Mouse (Mus musculus) embryonic facial prominence, embryonic 15.5 days (tissue): ENCODE results near the gene Olfr764-ps1. TPM values are rescaled to one million over a fixed set of nuclear protein-coding genes. Genes with fewer than 3 reads are reported as not detected.
"Not testable (repeated sequence)": the region's sequence is repeated elsewhere in the genome, so short reads cannot be mapped to it uniquely, and the experiment has no call there.

ENCODE experiments used
- ATAC-seq: fragments of 200-750 bp; cut with Nextera tagmentation; 2 replicates; pipeline ENCODE4 v1.8.0; 2017; ENCODE audit warnings: low read depth, moderate TSS enrichment; ENCODE audit not compliant: insufficient number of reproducible peaks, low FRiP score, low TSS enrichment
- H3K27ac ChIP-seq: fragments of 300-500 bp; sonication (generic); replicated peaks from 2 replicates; pipeline ENCODE4 v1.5.1; 2015; ENCODE audit warnings: mild to moderate bottlenecking, inconsistent platforms
- H3K27me3 ChIP-seq: fragments of 300-500 bp; sonication (generic); 2 replicates; pipeline ENCODE4 v1.6.1; 2015; ENCODE audit warnings: inconsistent platforms
- H3K36me3 ChIP-seq: fragments of 300-500 bp; sonication (generic); 2 replicates; pipeline ENCODE4 v1.6.1; 2015; ENCODE audit warnings: mild to moderate bottlenecking, inconsistent platforms
- H3K4me1 ChIP-seq: fragments of 300-500 bp; sonication (generic); 2 replicates; pipeline ENCODE4 v1.6.1; 2015; ENCODE audit warnings: inconsistent platforms
- H3K4me2 ChIP-seq: fragments of 300-500 bp; sonication (generic); replicated peaks from 2 replicates; pipeline ENCODE4 v1.6.1; 2015; ENCODE audit warnings: mild to moderate bottlenecking, inconsistent platforms
- H3K4me3 ChIP-seq: fragments of 300-500 bp; sonication (generic); replicated peaks from 2 replicates; pipeline ENCODE4 v1.5.1; 2015; ENCODE audit warnings: mild to moderate bottlenecking, inconsistent platforms
- H3K9ac ChIP-seq: fragments of 300-500 bp; sonication (generic); 2 replicates; pipeline ENCODE4 v1.6.1; 2015; ENCODE audit warnings: inconsistent platforms
- H3K9me3 ChIP-seq: fragments of 300-500 bp; sonication (generic); replicated peaks from 2 replicates; pipeline ENCODE4 v1.6.1; 2016; ENCODE audit warnings: inconsistent platforms
- WGBS: fragments of 180-500 bp; shearing (Covaris S2); methylation state at CpG from one replicate; pipeline ENCODE4 v1.1.7; 2015; 5-methylcytosine and 5-hydroxymethylcytosine counted together
- polyA plus RNA-seq: library from polyadenylated mRNA; unstranded; fragments of >200 nt; fragmentation: Nextera tagmentation; extraction: Ambion mirVana; gene quantifications from 2 replicates; pipeline ENCODE4 v1.2.1, GENCODE M21; 2015

Gene Olfr764-ps1
- not detected in 2 replicates for polyA plus RNA-seq

DNA sequence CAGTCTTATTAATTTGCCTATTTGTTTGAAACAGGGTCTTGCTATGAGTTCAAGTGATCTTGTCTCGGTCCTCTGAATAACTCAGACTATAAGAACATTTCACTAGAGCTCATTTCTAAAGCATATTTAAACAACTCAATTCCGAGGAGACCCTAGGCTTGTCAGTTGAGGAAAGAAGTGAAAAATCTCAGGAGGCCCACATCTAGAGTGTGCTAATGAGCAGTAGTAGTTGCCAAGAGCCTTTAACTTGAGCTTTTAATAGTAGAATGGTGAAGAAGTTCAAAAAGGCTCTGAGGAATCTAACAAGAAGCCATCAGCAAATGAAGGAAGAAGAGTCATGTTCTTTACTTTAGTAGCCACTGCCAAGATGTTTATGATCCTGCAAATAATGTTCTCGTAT is at the start of gene Olfr764-ps1:
Gene Olfr764-ps1, minus strand, starts transcription at position 101 of the 400 bp plus-strand sequence.
- no peak within 1 kb of the TSS for H3K9ac ChIP-seq

DNA sequence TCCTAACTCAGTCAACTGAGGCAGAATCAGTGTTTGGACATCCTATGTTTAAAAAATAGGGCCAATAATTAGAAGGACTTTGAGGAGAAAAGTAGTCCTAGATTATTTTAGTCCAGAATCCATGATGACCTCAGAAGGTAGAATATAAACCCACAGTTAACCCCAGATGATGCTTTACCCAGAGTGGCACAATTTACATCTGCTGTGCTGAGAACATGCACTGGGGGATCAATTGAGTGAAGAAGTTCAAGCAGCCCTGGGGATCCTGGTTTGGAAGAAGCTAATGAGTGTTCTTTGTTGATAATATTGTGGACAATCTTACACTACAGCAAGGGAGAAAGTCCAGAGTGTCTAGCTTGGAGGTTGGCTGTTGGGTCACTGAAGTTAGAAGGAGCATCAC is 43.1 kb upstream of the Olfr764-ps1 start, which contains the start of gene Olfr767:
Gene Olfr767, minus strand, starts transcription at position 101 of the 400 bp plus-strand sequence.
- H3K4me1 ChIP-seq, H3K9ac ChIP-seq, H3K9me3 ChIP-seq, H3K27ac ChIP-seq, H3K27me3 ChIP-seq, H3K4me3 ChIP-seq, H3K4me2 ChIP-seq, ATAC-seq, H3K36me3 ChIP-seq: not testable (repeated sequence)

More for the DNA sequence above, at the start of gene Olfr764-ps1:
- Histone ChIP-seq H3K27ac (no peak within 1 kb of the TSS), H3K4me3 (no peak within 1 kb of the TSS), H3K9me3 (no peaks in the 10 kb centered on the region), H3K4me1 (no peaks in the 10 kb centered on the region), H3K27me3 (no peaks in the 10 kb centered on the region), H3K36me3 (no peaks in the 10 kb centered on the region), H3K4me2 (no peak within 1 kb of the TSS)
- 75% methylated on average over 3 of the region's 3 CpGs for WGBS
- no peak for ATAC-seq

DNA sequence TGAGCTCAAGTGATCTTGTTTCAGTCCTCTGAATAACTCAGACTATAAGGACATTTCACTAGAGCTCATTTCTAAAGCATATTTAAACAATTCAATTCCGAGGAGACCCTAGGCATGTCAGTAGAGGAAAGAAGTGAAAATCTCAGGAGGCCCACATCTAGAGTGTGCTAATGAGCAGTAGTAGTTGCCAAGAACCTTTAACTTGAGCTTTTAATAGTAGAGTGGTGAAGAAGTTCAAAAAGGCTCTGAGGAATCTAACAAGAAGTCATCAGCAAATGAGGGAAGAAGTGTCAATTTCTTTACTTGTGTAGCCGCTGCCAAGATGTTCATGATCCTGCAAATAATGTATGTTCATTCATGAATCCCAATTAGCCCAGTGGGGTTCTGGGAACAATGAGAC is 29.2 kb upstream of the Olfr764-ps1 start, which contains the start of gene Olfr766-ps1:
Gene Olfr766-ps1, minus strand, starts transcription at position 101 of the 400 bp plus-strand sequence.
- Histone ChIP-seq H3K9me3 (no peaks in the 10 kb centered on the region), H3K27ac (no peak within 1 kb of the TSS), H3K9ac (no peak within 1 kb of the TSS), H3K36me3 (no peaks in the 10 kb centered on the region), H3K4me1 (no peaks in the 10 kb centered on the region), H3K4me3 (no peak within 1 kb of the TSS), H3K4me2 (no peak within 1 kb of the TSS), H3K27me3 (no peaks in the 10 kb centered on the region)
- WGBS: 78% methylated on average over 2 of the region's 2 CpGs
- no peak for ATAC-seq

DNA sequence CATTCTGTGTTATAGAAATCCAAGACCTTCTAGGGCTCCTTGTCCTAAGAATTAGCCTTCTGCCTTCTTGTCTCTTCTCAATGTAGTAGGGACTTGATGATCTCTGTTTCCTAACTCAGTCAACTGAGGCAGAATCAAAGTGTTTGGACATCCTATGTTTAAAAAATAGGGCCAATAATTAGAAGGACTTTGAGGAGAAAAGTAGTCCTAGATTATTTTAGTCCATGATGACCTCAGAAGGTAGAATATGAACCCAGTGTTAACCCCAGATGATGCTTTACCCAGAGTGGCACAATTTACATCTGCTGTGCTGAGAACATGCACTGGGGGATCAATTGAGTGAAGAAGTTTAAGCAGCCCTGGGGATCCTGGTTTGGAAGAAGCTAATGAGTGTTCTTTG is 10.2 kb upstream of the Olfr764-ps1 start, which contains the start of gene Olfr765:
Gene Olfr765, minus strand, starts transcription at position 101 of the 400 bp plus-strand sequence.
- not testable (repeated sequence) for ATAC-seq, H3K9ac ChIP-seq, H3K27ac ChIP-seq

DNA sequence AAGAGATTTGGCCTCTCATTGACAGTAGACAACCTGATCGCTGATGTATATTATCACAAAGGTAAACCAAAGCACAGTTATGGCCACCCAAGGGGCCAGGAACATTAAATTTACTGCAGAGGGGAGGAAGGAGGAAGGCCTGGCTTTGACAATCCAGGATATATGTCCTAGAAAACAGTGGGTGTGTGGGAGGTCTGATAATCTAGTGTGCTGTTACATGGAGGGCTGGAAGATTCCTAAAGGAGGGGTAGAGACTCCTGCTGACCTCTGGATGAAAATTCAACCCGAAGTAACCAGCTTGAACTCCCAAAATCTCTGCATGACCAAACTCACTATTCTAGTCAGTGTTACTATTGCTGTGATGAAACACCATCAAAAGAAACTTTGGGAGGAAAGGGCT is 11.4 kb downstream of the Olfr764-ps1 start:
- 83% methylated on average over 2 of the region's 2 CpGs for WGBS

More for the DNA sequence above, 10.2 kb upstream of the Olfr764-ps1 start, which contains the start of gene Olfr765:
- not testable (repeated sequence) for H3K36me3 ChIP-seq, H3K9me3 ChIP-seq, H3K4me2 ChIP-seq, H3K27me3 ChIP-seq, H3K4me1 ChIP-seq, H3K4me3 ChIP-seq

DNA sequence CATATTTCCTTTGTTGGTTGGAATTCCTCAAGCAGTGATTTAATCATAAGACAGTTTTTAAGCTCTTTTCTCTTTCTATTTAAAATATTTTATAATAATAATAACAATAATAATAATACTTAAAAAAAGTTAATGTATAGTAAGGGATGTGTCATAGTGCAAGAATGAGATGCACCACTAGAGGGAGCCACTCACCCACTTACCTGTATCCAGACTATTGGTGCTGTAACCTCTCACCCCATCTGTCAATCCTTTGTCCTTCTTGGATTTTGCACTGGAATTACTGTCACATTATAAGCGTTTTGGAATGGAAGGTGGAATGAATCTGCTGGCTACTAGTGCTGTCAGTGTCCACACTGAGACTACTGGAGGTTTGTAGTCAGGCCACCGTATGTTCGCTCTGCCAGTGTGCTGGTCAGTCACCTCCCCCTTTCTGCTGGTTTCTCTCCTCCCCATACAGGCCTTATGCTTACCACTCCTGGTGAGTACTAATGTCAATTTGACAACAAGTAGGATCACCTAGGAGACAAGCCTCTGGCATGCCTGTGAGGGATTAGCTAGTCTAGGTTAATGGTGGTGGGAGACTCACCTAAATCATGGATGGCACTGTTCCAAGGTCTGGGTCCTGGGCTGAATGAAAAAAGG is 13.6 kb downstream of the Olfr764-ps1 start:
- WGBS: 60% methylated on average over 3 of the region's 3 CpGs
- no peak for ATAC-seq
- no peak overlapping the region for H3K4me2 ChIP-seq

More for the DNA sequence above, 11.4 kb downstream of the Olfr764-ps1 start:
- Histone ChIP-seq H3K36me3 (no peaks in the 10 kb centered on the region), H3K4me3 (no peak overlapping the region), H3K9me3 (no peaks in the 10 kb centered on the region), H3K9ac (no peak overlapping the region), H3K27ac (no peak overlapping the region), H3K4me2 (no peak overlapping the region), H3K27me3 (no peaks in the 10 kb centered on the region), H3K4me1 (no peaks in the 10 kb centered on the region)
- no peak for ATAC-seq

DNA sequence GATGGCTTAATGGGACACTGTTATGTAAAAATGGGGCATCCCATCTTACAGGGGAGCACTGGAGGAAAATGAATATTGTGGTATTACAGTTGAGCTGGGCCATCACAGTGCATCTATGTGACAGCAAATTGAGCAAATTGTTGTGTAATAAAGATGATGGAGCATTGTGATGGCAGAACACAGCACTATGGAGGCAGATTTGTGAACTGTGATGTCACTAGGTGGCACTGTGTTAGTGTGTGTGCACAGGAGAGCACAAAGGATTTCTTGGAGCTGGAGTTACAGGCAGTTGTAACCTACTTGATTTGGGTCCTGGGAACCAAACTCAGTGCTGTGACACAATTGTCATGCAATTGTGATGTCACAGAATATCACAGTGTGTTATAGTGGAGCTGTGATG is 16.4 kb downstream of the Olfr764-ps1 start:
- no peaks in the 10 kb centered on the region for H3K9me3 ChIP-seq
- ATAC-seq: no peak
- H3K4me3 ChIP-seq: no peak overlapping the region
- no peak overlapping the region for H3K27ac ChIP-seq
- H3K27me3 ChIP-seq: no peaks in the 10 kb centered on the region
- no peaks in the 10 kb centered on the region for H3K36me3 ChIP-seq
- no peak overlapping the region for H3K4me2 ChIP-seq
- H3K4me1 ChIP-seq: no peaks in the 10 kb centered on the region
- no peak overlapping the region for H3K9ac ChIP-seq

More for the DNA sequence above, 13.6 kb downstream of the Olfr764-ps1 start:
- Histone ChIP-seq H3K4me3 (no peak overlapping the region), H3K27ac (no peak overlapping the region), H3K9ac (no peak overlapping the region), H3K27me3 (no peaks in the 10 kb centered on the region), H3K36me3 (no peaks in the 10 kb centered on the region), H3K9me3 (no peaks in the 10 kb centered on the region), H3K4me1 (no peaks in the 10 kb centered on the region)

DNA sequence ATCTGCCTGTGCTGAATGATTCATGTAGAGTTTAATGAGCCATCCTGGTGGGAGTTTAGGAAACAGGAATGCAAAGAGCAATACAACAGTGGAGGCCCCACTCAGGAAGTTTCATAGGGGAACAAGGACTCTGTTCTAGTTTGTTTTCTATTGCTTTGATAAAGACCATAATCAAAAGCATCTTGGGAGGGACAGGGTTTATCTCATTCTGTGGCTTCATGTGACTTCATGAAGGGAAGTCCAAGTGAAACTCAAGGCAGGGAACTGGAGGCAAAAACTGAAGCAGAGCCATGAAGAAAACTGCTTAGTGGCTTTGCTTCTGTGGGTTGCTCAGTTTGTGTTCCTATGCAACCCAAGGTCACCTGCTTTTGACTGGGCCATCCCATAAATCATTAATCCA is 25.2 kb downstream of the Olfr764-ps1 start:
- Histone ChIP-seq H3K9me3 (no peaks in the 10 kb centered on the region), H3K27ac (no peak overlapping the region), H3K36me3 (no peaks in the 10 kb centered on the region), H3K4me3 (no peak overlapping the region), H3K9ac (no peak overlapping the region), H3K4me2 (no peak overlapping the region), H3K27me3 (no peaks in the 10 kb centered on the region), H3K4me1 (no peaks in the 10 kb centered on the region)
- ATAC-seq: no peak

DNA sequence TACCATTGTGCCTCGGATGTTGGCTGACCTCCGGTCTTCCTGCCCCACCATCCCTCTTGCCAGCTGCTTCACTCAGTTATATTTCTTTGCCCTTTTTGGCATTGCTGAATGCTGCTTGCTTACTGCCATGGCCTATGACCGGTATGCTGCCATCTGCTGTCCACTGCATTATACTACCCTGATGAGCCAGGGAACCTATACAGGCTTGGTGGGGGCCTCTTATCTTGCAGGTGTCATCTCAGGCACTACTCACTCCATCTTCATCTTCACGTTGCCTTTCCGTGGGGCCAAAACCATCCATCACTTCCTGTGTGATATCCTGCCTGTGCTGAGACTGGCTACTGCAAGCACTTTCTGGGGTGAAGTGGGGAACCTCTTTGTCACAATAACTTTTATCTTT is 28.2 kb downstream of the Olfr764-ps1 start:
- not testable (repeated sequence) for H3K4me2 ChIP-seq

DNA sequence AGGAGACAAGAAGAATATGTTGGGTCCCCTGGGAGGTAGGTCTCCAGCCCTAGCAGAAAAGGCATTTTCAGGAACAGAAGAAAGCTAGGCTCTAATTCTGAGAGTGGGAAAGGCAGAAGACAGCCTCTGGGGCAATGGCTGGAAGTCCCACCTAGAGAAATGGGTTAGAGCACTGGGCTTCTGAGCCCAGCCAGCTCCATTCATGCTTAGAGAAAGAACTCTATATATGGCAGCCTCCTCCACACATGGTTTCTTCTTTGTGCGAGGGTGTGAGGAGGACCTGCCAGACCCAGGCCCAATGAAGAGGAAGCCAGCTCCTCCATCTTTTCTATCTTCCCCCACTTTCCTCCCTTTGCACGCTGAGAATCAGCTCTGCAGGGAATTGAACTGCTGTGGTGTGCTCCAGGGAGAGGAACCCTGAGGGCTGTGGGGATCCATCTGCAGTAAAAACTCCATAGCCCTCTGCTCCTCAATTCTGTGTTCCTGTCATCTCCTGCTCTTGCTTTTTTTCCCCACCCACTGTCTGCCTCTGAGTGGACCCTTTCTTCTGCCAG is 29.3 kb downstream of the Olfr764-ps1 start, which contains the start of gene Olfr763:
Gene Olfr763, plus strand, starts transcription at position 504 of the 554 bp plus-strand sequence.
- 72% methylated on average over 2 of the region's 2 CpGs for WGBS
- no peak within 1 kb of the TSS for H3K9ac ChIP-seq
- H3K4me2 ChIP-seq: no peak within 1 kb of the TSS
- H3K4me1 ChIP-seq: no peaks in the 10 kb centered on the region
- H3K9me3 ChIP-seq: no peaks in the 10 kb centered on the region
- H3K27me3 ChIP-seq: no peaks in the 10 kb centered on the region
- no peaks in the 10 kb centered on the region for H3K36me3 ChIP-seq
- no peak within 1 kb of the TSS for H3K4me3 ChIP-seq
- ATAC-seq: no peak
- H3K27ac ChIP-seq: no peak within 1 kb of the TSS

More for the DNA sequence above, 28.2 kb downstream of the Olfr764-ps1 start:
- not testable (repeated sequence) for H3K9me3 ChIP-seq, H3K4me1 ChIP-seq, H3K36me3 ChIP-seq, H3K27ac ChIP-seq, H3K9ac ChIP-seq, ATAC-seq, H3K4me3 ChIP-seq, H3K27me3 ChIP-seq
- 43% methylated on average over 2 of the region's 5 CpGs for WGBS

DNA sequence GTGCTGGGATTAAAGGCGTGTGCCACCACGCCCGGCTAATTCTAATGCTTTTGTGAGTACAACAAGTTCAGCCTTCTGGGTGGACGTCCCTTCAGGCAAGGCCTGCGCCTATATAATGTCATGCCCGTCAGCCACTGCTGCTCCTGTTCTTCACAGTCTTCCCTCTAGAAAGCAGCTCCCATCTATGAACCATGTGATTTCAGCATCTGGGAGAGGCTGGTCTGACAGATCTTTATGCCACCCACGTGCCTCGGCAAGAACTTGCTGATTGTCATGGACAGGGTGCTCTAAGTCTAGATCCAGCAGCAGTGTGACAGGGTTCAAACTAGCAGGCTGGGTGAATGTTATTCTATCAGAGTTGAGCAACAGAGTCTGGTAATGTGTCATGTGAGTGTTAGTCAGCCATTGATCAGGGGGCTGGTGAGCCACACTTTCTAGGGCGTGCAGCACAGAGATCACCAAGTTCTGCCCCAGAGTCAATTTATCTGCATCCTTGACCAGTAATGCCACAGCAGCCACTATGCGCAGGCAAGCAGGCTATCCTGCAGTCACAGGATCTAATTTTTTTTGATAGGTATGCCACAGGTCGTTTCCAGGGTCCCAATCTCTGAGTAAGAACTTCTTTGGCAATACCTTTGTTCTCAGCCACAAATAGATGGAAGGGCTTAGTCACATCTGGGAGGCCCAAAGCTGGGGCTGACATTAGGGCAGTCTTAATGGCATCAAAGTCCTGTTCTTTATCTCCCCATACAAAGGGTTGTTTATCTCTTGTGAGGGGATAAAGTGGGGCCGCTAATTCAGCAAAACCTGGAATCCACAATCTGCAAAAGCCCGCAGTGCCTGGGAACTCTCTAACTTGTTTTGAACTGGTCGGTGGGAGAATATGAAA is 35.4 kb downstream of the Olfr764-ps1 start:
- no peaks in the 10 kb centered on the region for H3K27me3 ChIP-seq
- no peak for ATAC-seq
- H3K4me3 ChIP-seq: no peak overlapping the region
- WGBS: 82% methylated on average over 14 of the region's 14 CpGs
- no peaks in the 10 kb centered on the region for H3K4me1 ChIP-seq
- no peak overlapping the region for H3K9ac ChIP-seq
- no peaks in the 10 kb centered on the region for H3K9me3 ChIP-seq
- H3K36me3 ChIP-seq: no peaks in the 10 kb centered on the region
- no peak overlapping the region for H3K27ac ChIP-seq
- no peak overlapping the region for H3K4me2 ChIP-seq
